Mouse (Mus musculus) cerebellum, postnatal 36 days (tissue): ENCODE data around the gene Slc25a13.

Experiments
- DNase-seq, 2 experiments: peaks; one replicate each; pipeline ENCODE4 v3.0.0; 2021 to 2022; ENCODE audit warnings: mixed read lengths in 2 of 2

Gene Slc25a13

DNA sequence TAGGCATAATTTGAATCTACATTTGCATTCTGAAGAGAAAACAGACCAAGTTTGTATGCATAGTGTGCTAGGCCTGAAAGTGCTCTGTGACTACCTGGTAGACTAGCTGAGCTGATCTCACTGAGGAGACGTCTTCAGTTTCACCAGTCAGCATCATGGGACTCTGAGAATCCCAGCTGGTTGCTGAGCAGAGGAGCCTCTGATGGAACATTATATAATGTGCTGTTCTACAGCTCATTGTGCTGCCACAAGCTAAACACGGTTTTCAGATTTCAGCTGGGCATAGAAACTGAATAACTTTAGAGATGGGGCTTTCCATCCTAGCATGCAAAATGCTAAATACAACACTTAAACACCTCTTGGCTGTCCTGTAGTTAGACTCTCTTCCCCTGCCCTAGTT lies 205.6 kb downstream of the Slc25a13 start:
- DNase-seq = no peak

DNA sequence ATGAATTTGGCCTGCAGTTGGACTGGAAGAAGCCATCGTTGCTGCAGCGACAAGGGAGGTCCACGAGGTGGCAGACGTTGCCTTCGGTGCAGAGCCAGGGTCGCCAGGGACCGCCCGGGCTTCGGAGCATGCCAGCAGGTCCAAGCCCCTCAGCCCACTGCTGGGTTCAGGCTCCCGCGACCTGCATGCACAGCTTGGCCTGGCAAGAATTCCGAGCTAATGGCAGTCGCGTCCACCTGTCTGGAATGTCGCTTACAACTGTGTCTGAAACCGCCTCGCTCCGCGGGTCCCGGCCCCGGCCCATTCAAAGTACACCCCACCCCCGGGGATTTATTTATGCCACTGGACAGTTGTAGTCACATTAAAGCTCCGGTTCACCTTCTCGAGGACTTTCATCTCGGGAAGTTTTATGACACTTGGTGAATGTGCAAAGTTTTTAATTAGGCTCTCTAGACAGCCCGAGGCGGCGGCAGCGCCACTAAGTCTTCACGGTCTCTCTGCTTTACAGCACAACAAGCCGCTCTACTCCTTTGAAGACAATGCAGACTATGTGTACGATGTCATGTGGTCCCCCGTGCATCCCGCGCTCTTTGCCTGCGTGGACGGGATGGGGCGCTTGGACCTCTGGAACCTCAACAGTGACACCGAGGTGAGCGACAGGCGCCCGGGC lies 211.1 kb downstream of the Slc25a13 start:
- DNase-seq = peak; percentile 78

DNA sequence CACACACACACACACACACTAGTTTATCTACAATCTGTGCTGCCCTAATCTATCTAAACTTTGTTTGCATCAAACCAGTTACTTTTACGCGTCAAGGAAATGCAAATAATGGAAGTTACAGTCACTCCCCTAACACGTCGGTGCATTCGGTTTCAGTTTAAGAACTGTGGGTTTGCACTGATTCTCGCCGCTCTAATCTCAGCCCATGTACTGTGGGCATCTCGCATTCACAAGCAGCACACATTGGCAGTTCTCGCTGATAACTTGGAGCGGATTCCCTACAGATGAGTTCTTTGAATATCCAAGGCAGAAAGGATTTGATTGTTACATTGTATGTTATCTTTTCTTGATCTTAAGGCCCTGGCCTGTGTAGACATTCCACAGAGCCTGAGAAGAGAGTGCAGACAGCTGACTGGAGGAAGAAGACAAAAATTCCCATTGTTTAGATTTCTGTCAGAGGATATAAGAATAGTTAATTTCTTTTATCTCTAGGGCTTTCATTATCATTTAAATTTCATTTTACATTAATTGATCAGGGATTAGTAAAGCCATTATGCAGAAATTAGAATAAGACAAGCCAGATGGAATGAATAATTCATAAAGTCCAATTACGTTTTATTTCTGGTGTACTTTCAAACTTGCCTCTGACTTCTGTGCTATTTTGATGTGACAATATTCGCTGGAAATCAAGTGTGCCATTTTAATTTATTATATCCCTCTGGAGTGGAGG lies 212.1 kb downstream of the Slc25a13 start:
- no peak for DNase-seq

DNA sequence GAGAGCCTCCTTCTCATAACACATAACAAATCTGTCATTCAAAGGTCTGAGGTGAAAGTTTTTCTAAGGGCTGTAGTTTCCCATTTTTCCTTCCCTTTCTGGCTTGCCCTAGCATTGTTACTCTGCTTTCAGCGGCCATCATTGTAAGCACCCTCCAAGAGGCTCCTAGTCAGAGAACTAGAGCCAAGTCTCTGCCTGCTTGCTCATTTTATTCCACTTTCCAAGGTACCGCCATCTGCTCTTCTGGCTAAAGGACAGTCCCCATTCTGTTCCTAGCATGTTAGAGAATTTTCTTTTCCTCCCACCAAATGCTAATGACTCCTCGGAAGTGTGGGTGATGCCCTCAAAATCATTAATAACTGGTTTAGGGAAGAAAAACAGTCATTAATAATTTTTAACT lies 214.9 kb downstream of the Slc25a13 start:
- peak; percentile 50 to 69 for DNase-seq

- no peak for DNase-seq
These were observed 219.4 kb downstream of the Slc25a13 start for GRCm38 (mm10) chr6:5997535-5997934.

DNA sequence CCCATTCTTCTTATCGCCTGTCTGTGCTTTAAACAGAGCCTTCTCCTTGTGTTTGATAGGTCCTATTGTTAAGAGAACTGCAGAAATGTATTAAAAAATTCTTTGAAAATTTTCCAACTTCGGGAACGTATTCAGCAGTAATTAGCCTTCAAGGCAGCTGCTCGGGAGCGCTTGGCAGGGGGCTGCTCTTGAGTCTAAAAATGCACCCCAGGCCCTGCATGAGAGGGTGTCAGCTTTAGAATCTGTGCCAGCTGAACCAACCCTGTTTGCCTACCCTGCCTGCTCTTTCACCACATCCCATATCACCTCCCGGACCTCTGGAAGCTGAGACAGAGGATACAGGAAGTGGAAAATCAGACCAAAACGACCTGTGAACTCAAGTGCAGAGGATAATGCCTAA lies 223.9 kb downstream of the Slc25a13 start:
- DNase-seq = no peak

DNA sequence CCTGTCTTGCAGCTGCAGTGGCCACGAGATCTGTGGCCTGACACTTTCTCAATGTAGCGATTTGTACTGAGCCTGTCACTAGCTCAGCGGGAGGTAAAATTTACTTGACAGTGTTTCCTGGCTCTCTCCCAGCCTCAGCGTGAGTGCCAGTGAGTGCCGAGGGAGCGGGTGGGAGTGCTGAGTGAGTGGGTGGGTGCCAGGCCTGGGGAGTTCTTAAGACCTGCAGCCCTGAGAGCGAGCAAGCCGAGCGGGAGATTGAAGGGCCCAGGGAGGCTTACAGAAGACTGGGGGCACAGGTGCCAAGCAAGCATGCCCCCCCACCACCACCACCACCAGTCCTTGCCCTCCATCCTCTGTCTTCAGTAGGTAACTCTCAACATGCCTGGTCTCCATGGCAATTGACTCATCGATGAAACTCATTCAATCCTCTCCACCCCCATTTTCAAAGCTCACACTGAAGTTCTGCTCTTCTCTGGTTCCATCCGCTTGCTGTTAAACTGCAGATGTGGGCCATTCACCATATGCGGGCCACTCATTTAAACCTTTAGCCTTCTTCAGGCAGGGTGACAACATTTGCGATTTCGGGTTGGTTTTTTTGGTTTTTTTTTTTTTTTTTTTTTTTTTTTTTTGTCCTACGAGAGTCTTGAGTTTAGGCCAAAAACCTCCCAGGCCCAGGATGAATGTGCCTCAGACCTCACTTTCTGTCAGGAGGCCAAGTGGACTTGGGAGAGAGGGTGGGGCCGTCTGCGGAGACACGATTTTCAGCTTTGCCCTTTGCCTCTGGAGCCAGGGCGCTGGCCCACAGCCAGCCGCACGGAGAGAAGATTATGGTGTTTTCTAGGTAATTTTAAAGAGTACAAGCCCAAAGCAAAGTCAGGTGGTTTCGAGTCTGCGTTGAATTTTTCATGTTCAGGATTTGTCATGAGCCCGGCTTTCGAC lies 224.9 kb downstream of the Slc25a13 start:
- peak; percentile 51 to 59 for DNase-seq

- DNase-seq = no peak
These were observed 225.7 kb downstream of the Slc25a13 start for GRCm38 (mm10) chr6:5991243-5991642.
